Mouse (Mus musculus): ENCODE data around the gene Akap11.
"Not testable (repeated sequence)": the region's sequence is repeated elsewhere in the genome, so short reads cannot be mapped to it uniquely, and the experiment has no call there.

Gene Akap11

DNA sequence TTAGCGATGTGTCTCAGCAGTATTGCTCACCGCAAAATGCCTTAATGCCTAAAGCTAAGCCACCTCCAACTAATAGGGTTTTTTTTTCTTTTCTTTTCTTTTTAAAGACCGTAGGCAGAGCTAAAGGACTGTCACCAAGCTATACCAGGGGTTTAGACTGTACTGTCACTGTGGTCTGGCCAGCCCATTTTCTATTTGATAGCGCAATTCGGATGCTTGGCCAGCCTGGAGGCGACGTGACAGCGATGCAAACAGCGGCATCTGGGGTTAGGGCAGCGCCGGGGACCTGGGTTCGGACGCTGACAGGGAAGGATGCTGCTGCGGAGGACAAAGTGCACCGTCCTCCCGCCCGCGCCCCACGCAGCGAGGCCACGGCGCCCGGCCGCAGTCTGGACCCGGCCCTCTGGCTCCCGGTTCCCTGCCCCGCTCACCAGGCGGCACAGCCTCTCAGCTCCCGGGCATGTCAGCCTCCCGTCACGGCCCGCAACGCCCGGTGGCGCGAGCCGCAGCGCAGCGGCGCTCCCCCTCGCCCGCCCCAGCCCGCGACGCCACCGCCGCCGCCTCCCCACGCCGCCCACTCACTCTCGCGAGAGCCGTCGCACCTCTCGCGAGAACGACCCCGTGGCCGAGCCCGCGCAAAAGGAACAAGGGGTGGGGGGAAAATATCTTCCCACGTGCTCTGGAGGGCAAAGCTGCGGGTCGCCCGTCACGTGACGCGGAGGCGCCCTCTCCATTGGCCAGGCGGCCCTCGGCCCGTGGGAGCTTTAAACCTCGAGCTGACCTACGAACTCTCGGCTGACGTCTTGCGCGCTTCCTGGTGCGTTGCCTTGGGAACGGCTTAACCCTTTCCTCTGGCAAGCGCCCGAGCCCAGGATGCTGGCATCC is at the start of gene Akap11:
Gene Akap11 (minus strand): TSS at position 528 of the 885 bp plus-strand sequence.
- DNase-seq (ENCODE audit: low read depth) = peak; percentile 73

- DNase-seq (ENCODE audit: low read depth) = no peak
These were observed 47.6 kb upstream of the Akap11 start for GRCm38 (mm10) chr14:78584222-78584621.

DNA sequence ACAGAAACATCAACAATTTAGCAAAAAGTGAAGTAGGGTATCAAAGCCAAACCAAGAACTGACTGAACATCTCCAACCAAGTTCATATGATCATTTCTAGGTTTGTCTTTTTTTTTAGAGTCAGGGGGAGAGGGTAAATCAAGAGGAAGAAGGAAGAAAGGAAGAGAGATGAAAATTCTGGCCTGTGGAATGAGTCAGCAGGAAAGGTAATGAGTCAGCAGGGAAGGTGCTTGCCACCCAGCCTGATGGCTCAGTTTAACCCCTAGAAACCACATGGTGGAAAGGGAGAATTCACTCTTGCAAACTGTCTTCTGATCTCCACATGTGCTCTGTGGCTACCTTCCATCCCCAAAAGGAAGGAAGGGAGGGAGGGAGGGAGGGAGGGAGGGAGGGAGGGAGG is 46.6 kb upstream of the Akap11 start:
- no peak for DNase-seq (ENCODE audit: low read depth)

- DNase-seq (ENCODE audit: low read depth) = no peak
These were observed 39.3 kb upstream of the Akap11 start for GRCm38 (mm10) chr14:78575899-78576298.

DNA sequence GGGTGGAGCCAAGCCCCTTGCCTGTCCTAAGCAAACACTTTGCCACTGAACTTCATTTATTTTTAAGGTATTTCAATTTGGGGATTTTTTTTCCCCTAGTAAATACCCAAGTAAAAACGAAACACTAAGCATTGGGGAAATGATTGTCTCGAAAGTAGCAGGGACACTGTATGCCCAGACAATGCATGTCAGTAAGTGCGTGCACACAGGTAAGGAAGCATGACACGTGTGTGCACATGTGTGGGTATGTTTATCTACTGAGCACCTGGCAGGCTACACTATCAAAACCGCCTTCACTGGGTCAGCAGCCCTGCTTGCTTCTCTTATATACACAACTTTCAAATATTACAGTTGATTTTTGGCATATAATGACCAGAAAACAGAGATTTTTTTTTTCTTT is 31.8 kb upstream of the Akap11 start:
- no peak for DNase-seq (ENCODE audit: low read depth)

DNA sequence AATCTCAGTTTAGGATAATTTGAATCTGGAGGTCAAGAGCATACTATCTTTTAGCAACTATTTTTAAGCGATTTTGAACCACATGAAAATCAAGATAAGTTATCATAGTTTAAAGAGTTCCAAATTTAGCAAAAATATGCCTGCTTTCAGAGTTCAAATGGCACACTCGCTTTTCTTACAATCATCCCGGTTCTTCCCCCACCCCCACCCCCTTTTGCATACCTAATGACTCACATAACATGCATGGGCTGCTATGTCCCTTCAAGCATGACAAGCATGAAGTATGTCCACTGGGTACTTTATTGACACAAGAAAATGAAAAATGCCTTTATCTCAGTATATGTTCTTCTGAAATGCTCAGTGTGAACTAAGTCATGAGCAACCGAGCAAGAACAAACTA is 29.8 kb upstream of the Akap11 start:
- DNase-seq (ENCODE audit: low read depth) = no peak

DNA sequence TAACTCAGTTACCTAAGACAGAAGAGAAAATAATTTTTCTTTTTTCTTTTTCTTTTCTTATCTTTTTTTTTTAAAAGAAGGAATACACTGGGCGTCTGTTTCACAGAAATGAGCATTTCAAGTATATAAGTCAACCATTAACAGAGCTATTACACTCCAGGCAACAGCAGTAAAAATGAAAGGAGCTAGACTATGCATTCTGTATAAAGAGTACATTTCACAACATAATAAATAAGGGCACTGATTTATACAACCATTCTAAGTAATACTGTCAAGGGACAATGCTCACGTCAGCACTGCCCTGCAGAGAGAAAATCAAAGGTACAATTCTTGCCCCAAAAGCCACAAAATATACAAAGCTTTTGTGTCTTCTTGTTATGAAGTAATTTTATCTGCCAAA is 27.7 kb upstream of the Akap11 start:
- DNase-seq (ENCODE audit: low read depth) = no peak

- no peak for DNase-seq (ENCODE audit: low read depth)
These were observed 26.6 kb upstream of the Akap11 start for GRCm38 (mm10) chr14:78563211-78563610.

GRCm38 (mm10) chr14:78562121-78562520 is 25.5 kb upstream of the Akap11 start:
- no peak for DNase-seq (ENCODE audit: low read depth)

DNA sequence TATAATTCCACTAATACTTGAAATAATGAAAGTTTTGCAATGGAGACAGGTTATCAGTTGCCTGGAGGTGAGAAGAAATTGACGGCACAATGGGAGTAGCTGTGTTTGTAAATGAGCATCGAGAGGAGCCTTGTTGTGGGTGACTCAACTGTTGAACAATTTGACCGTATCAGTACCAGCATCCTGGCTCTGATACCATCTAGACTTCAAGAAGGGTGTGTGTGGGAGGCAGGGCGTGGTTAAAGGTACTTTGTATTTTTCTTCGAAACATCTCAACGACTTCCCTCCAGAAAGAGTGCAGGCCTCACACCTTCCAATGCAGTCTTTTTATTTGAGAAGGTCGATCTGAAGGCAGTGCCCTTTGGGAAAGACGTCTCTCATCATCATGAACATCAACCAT is 22.4 kb upstream of the Akap11 start:
- DNase-seq (ENCODE audit: low read depth) = no peak

DNA sequence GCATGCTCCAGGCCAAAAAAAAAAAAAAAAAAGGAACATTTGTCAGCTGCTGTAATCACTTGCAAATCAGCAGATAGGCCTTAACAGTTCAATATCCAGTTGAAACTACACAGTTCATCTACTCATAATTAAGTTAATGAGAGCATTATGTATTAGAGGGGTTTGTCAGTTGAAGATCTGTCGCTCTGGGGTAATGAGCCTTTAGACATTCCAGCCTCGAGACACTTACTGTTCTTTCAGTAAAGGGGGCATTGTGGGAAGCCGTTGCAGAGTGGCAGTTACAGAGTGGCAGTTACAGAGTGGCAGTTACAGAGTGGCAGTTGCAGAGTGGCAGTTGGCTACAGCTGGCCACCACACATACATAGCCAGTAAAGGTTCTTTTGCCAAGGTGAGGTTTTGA is 18.2 kb upstream of the Akap11 start:
- not testable (repeated sequence) for DNase-seq (ENCODE audit: low read depth)

GRCm38 (mm10) chr14:78553661-78554060 is 17.1 kb upstream of the Akap11 start:
- no peak for DNase-seq (ENCODE audit: low read depth)

DNA sequence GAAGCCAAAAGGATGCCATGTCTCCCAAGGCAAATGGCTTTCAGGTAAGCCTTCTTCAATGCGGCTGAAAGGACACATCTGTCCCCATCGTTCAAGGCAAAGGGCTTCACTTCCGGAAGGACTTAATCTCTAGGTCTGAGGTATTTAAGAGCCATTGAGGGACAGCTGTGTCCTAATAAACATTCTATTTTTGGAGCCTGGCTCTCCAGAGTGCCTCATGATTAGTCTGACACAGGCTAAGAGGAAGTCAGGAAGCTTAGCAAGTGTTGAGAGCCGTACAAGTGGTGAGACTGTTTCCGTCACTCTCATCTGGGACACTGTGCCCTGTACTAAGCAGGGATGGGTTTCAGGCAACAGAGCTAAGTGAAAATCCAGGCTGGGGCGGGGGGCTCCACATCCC is 12.2 kb upstream of the Akap11 start:
- no peak for DNase-seq (ENCODE audit: low read depth)

DNA sequence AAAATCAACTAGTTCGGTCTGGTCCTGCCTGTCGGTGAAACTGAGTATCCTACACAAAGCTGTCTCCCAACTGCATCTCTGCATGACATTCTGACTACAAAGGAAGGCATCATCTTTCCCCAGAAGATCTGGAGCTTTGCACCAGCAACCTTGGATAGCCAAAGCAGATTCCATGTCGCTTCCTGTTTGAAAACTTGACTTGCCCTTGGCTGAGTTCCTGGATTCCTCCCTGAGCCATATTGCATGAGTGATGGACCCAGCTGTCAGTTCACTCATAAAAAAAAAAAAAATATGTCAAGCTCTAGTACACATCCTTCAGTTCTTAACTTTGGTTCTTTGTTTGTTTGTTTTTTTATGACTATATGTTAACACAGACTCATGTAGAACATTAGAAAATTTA is 4.7 kb upstream of the Akap11 start:
- no peak for DNase-seq (ENCODE audit: low read depth)

GRCm38 (mm10) chr14:78539821-78540220 is 3.2 kb upstream of the Akap11 start:
- no peak for DNase-seq (ENCODE audit: low read depth)

- DNase-seq (ENCODE audit: low read depth) = no peak
These were observed 2.1 kb upstream of the Akap11 start for GRCm38 (mm10) chr14:78538572-78539320.

DNA sequence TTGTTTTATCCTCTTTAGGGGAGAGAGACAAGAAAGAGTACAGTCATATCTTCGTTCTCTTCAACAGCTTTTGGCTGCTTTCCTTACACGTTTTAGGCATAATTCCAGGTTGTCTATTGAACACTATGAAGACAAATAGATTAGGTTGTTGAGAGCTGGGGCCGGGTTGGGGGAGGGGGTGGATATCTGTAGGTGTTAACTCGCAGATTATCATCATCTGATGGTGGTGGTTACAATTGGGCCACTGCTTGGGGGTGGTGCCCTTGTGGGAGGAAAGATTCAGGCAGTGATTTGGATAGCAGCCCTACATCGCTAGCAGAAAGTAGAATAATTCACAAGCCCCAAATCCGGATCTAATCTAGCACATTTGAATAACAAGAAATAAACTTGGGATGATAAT is 943 bp upstream of the Akap11 start:
- no peak for DNase-seq (ENCODE audit: low read depth)

- no peak for DNase-seq (ENCODE audit: low read depth)
These were observed 1.2 kb downstream of the Akap11 start for GRCm38 (mm10) chr14:78535366-78535765.

DNA sequence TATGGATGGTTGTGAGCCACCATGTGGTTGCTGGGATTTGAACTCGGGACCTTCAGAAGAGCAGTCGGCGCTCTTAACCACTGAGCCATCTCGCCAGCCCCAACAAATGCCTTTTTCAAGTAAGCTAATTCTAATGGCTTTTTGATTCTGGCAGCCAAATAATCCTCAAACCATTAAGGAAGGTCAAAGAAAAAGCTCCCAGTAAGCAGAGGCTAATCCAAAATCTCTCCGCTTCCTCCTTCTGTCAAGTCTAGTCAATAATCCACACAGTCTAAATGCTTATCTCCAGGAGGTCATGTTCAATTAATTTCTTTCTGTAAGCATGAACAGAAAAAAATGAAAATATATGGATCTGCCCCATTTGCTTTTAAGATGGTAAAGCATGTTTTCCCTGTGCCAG is 2.0 kb downstream of the Akap11 start:
- DNase-seq (ENCODE audit: low read depth) = no peak

DNA sequence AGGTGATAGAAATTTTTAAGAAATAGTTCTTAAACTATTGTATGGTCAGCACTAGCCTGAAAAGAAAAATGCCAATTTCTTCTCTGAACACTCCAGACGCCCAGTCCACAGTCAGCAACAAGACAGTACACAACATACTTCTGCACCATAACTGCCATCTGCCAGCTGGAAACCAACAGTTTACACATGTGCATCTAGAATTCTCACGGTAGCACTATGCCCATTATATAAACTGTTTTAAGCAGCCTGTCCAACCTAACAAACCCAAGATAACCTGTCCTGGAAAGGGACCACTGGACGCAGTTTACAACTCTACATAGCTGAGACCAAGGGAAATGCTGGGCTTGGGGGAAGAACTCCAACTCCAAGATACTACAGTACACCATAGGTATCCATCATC is 2.9 kb downstream of the Akap11 start:
- DNase-seq (ENCODE audit: low read depth) = no peak

- DNase-seq (ENCODE audit: low read depth) = no peak
These were observed 4.3 kb downstream of the Akap11 start for GRCm38 (mm10) chr14:78532345-78532744.

DNA sequence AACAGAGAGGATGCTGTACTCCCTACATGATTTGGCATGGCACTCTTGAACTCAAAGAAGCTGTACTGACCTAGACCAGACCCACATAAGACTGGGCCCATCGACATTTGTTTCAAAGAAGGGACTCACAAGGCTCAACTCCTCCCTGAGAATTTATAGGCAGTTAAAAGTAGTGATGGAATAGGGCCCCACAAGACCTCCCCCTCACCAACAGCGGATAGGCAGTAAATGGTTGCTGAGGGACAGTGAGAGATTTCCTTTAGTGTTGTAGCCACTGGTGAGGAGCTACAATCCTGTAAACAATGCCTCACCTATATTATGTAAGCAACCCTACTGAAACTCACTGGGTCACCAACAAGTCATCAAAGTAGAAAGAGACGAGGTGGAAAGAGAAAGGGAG is 6.4 kb downstream of the Akap11 start:
- no peak for DNase-seq (ENCODE audit: low read depth)
